Mouse (Mus musculus): ENCODE data around the gene Pbxip1.

The Pbxip1 gene

DNA sequence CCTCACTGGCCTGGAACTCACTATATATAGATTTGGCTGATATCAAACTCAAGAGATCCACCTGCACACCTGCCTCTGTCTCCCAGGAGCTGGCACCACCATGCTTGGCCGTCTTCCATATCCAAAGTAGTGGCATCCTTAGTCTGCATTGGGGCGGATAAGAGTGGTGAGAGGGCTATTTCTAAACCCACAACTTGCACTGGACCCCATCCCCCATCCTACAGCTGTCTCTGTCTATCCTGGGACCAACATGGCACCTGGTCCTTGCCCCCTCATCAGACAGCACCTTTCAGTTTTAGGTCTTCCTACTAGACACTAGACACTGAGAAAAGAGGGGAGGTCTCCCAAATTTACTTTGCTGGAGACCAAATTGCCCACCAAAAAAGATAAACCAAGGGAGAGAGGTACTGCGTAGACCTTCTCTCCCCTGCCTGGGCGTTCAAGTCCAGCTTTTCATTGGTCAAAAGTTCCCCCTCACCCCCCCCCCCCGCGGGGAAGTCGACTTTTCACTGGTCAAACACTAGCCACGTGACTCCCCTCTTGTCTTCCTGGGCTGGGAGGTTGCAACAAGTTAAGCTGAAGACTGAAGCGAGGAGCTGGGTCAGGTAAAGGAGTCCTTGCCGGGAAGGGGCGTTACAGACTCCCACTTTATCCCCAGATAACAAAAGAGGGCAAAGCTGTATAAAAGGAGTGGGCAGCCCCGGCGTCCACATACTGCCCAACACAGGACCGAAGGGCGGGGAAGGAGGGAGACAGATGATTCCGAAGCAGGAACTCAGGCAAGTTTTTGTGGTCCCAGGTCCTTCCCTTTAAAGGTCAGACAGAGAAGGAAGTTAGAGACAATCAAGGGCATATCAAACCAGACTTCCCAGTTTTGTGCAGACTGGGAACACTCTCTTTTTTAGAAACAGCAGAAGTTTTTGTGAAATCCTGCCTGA lies at the start of gene Pbxip1:
TSS of gene Pbxip1 (plus strand) at position 531 of the 938 bp plus-strand sequence.
- in situ Hi-C loops (cut with MboI; ENCODE audit: unreplicated experiment in 2 of 2) = loop anchor here in 1 of 2 experiments (5.0 kb wide), 1 partner anchor 34 kb away; the partner anchor contains the start of gene Lenep

GRCm38 (mm10) chr3:89387632-89388031 lies 48.9 kb upstream of the Pbxip1 start:
- in situ Hi-C loops (cut with MboI; ENCODE audit: unreplicated experiment in 2 of 2) = no loop called here

GRCm38 (mm10) chr3:89388134-89388881 lies 48.2 kb upstream of the Pbxip1 start:
- in situ Hi-C loops (cut with MboI; ENCODE audit: unreplicated experiment in 2 of 2) = no loop called here

GRCm38 (mm10) chr3:89388901-89389740 lies 47.4 kb upstream of the Pbxip1 start:
- in situ Hi-C loops (cut with MboI; ENCODE audit: unreplicated experiment in 2 of 2) = no loop called here

DNA sequence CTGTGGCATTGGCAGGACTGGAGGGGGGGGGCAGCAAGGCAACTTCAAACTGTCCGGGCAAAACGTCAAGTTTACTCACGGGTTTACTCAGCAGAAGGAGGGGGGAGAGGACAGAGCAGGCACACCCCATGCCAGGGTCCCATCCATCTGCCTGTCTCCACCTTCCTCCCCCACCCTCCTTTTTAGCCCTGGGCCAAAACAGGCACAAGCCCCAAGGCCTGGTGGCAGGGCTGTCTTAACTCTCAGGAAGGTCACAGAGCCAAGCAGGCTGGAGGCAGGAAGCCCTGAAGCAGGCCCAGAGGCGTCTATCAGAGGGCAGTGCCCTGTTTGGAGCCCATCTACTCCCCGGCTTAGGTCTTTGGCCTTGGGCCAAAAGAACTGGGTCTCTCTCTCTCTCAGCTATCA lies 46.4 kb upstream of the Pbxip1 start:
- in situ Hi-C loops (cut with MboI; ENCODE audit: unreplicated experiment in 2 of 2) = no loop called here

DNA sequence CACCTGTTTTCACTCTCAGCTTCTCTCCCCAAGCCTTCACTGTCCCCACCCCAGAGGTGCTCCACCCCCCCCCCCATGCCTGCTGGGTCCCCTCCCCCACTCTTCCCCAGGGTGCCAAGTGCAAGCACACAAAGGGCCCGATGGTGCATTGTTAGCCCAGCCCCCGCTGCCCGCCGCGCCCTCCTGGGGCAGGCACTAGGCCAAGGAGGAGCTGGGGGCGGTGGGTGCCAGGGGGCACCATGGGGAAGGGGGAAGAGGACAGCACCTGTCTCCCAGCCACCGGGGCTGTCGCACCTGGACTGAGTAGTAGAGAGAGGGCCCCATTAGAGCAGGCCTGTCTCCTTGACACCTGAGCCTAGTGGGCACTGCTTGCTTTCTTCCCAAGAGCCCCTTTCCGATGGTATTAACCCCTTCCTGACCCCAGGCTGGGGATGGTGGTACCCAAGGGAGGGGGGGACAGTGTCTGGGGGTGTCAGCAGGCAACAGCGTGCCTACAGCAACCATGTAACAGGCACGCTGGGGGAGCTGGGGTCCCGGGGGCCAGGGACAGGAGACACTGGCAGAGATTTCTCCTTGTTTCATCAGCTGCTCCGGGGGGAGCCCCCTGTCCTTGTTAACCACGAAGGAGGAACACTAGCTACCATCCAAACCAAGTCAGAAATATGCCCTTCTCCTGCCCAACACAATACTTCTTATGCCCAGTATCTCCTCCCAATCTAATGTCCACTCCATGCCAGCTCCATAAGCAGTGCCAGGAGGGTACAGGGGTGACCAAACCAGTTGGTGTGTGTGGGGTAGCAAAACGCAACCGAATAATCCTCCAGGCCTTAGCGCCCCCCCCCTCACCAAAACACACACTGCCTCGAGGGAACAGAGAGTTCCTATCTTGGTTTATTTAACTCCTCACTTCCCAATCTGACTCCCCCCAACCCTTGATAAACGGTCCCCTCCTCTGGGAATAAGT lies 45.5 kb upstream of the Pbxip1 start:
- in situ Hi-C loops (cut with MboI; ENCODE audit: unreplicated experiment in 2 of 2) = no loop called here

- in situ Hi-C loops (cut with MboI; ENCODE audit: unreplicated experiment in 2 of 2) = no loop called here
Measured at GRCm38 (mm10) chr3:89391663-89392511, 44.6 kb upstream of the Pbxip1 start.

- in situ Hi-C loops (cut with MboI; ENCODE audit: unreplicated experiment in 2 of 2) = no loop called here
Measured at GRCm38 (mm10) chr3:89392871-89393311, 43.6 kb upstream of the Pbxip1 start.

DNA sequence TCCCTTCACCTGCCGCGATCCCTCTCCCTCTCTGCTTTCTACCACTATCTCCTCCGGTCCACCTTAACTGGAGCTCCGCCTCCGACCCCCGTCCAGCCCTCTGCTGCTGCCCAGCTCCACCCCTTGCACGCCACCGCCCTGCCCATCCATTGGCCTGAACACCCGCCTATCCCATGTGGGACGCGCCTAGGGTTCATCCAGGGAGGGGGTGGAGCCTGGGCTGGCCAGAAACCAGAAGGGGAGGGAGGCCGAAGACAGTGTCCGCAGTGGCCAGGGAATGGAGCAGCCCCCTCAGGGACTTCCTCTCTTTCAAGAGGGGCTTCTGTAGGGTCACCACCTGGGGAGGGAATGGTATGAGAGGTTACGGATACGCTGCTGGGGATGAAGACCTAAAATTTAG lies 42.9 kb upstream of the Pbxip1 start:
- in situ Hi-C loops (cut with MboI; ENCODE audit: unreplicated experiment in 2 of 2) = no loop called here

DNA sequence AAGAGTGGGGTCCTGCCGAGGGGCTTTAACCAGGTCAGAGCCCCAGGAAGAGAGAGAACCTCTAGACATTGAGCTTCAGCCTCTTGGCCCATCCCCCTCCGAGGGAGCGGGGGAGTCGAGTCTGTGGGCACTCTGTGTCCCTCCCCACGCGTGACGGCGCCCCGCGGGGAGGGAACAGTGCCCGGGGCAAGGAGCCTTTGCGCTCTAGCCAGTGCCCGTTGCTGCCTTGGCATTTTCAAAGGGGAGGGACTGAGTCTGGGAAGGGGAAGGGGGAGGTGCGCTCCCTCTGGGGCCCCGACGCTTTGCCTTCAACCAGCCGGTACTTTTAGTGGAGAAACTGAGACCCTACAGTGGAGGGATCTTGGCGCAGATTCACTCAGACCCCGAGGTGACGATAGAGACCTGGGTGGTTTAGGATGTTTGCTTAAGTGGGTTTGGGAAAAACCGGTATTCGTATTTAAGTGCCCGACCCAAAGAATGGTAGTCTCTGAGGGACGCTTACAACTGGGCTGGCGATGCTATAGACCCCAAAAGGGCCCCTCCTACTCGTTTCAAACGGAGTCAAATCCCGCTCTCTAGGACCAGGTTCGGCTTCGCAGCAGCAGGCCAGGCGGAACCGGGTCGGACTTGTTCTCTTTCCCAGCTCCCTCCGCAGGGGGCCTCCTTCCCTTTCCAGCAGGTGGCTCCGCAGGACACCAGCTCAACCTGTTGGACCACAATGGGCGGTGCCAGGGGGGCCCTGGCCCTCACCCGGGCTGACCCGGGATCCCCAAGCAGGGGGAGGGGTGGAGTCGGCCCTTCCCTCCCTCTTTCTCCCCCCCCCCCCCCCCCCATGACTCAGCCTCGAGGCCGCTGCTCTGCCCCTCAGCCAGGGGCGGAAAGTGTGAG lies 42.3 kb upstream of the Pbxip1 start, which contains the start of gene Zbtb7b:
TSS of gene Zbtb7b (minus strand) at position 771 of the 888 bp plus-strand sequence.
- in situ Hi-C loops (cut with MboI; ENCODE audit: unreplicated experiment in 2 of 2) = no loop called here

GRCm38 (mm10) chr3:89394894-89395256 lies 41.6 kb upstream of the Pbxip1 start:
- in situ Hi-C loops (cut with MboI; ENCODE audit: unreplicated experiment in 2 of 2) = loop anchor here in 1 of 2 experiments (5.0 kb wide), 1 partner anchor 62 kb away; no protein-coding TSS in a partner anchor

DNA sequence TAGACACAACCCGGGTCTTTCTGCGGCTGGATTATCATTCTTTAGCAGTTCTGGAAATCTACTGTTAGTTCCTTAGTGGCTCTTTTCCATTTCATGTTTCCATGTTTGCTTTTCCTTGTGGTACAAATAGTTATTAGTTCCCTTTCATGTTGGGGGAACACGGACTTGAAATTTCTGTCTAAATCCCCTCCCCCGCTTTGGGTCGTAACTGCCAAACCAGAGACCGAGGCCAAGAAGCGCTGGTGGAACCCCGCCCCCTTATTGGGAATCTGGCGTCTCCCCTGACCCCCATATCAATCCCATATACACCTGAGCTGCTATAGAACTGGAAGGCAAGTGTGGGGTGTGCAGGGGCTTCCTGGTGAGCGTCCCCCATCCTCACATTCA lies 41.1 kb upstream of the Pbxip1 start:
- in situ Hi-C loops (cut with MboI; ENCODE audit: unreplicated experiment in 2 of 2) = loop anchor here in 1 of 2 experiments (5.0 kb wide), 1 partner anchor 62 kb away; no protein-coding TSS in a partner anchor

- in situ Hi-C loops (cut with MboI; ENCODE audit: unreplicated experiment in 2 of 2) = loop anchor here in 1 of 2 experiments (5.0 kb wide), 1 partner anchor 61 kb away; no protein-coding TSS in a partner anchor
Measured at GRCm38 (mm10) chr3:89395806-89396653, 40.5 kb upstream of the Pbxip1 start.

DNA sequence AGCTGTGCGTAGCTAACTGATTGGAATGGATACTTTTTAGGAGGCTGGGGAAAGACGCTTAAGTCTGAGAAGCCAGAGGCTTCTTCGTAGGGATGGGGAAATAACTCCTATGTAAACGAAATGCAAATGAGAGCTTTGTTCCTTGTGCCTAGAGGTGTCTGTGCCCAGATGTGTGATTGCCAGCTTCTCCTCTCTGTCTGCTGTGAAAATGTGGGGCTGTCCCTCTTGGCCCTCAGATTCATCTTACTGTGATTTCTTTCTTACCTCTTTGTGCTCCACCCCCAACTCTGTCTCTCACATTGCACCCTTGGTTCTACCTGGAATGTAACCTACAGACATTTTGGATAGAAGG lies 39.9 kb upstream of the Pbxip1 start:
- in situ Hi-C loops (cut with MboI; ENCODE audit: unreplicated experiment in 2 of 2) = loop anchor here in 1 of 2 experiments (5.0 kb wide), 1 partner anchor 61 kb away; no protein-coding TSS in a partner anchor

DNA sequence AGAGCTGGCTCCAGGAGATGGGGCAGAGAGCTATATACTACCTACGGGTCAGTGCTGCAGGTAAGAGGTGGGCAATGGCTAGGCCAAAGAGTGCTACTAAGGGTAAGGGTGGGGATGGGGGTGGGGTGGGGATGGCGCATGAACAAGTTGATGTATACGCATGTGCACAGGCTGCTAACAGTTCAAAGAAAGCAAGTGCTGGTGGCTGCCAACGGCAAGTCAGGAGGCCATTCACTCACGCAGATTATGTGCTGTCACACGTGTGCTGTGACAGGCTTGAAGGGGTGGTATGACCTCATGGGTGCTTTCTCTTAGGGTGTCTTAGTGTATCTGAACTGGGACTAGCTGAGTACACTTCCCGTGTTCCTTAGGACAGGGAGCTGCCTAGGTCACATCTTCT lies 35.2 kb upstream of the Pbxip1 start:
- in situ Hi-C loops (cut with MboI; ENCODE audit: unreplicated experiment in 2 of 2) = loop anchor here in 1 of 2 experiments (5.0 kb wide), 1 partner anchor 36 kb away; the partner anchor contains the start of gene Pbxip1

- in situ Hi-C loops (cut with MboI; ENCODE audit: unreplicated experiment in 2 of 2) = loop anchor here in 1 of 2 experiments (5.0 kb wide), 1 partner anchor 35 kb away; the partner anchor contains the start of gene Pbxip1
Measured at GRCm38 (mm10) chr3:89402693-89403092, 33.8 kb upstream of the Pbxip1 start, which contains the start of gene Lenep. Gene Lenep, minus strand, starts transcription at chr3:89402793.
